Mouse (Mus musculus): ENCODE data around the gene Cdh15.
A peak's percentile ranks its signal among the peaks of the same experiment; 100 is the strongest.

Gene Cdh15

GRCm38 (mm10) chr8:122845662-122846061 lies 2.1 kb upstream of the Cdh15 start:
- no peak for DNase-seq

DNA sequence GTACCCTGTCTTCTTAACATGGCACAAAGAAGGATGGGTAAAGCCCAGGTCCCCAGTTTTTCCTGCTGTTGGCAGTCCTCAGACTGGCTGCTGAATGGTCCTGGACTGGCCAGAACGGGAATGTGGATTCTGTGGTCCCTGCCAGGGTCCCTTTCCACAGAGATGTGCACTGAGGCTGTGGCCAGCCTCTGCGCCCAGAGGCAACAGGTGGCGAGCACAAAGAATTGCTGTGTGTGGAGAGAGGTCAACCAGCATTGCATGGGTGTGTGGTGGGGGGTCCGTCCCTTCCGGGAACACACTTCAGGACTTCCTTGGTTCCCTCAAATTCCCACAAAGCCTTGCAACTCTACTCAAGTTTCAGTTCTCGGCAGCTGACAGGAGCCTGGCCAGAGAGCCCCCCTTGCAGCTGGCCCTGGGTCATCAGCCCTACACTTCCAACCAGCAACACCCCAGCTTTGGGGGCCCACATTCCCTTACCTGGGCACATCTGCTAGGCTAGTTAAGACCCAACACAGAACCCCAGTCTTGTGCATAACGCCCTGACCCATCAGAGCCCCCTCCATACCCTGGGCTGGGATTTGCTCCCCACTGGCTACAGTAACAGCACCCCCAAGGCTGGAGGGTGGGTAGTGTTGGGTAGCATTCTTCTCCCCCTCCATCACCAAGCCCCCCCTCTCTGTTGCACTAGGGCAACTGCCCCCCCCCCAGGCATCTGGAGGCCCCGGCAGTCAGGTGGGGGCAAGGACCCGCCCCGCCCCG lies 1.6 kb downstream of the Cdh15 start:
- no peak for DNase-seq

GRCm38 (mm10) chr8:122850641-122851240 lies 3.0 kb downstream of the Cdh15 start:
- no peak for DNase-seq

GRCm38 (mm10) chr8:122851692-122852545 lies 4.2 kb downstream of the Cdh15 start:
- DNase-seq = no peak

DNA sequence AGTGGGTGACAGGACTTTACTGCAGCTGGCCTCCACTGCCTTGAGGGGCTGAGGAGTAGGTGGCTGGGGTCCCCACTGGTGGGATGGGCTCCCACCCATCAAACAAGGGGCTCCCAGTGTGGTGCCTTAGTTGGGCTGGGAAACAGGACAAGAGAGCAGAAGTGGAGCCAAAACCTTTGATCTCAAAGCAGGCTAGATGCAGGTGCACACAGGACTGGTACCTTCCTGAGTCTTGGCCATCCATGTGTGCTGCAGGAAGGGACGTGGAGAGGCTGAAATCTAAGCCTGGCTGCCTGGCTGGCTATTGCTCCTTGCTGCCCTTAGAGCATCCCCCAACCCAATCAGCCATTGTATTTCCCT lies 4.8 kb downstream of the Cdh15 start:
- DNase-seq = no peak

GRCm38 (mm10) chr8:122853340-122853771 lies 5.6 kb downstream of the Cdh15 start:
- DNase-seq = no peak

DNA sequence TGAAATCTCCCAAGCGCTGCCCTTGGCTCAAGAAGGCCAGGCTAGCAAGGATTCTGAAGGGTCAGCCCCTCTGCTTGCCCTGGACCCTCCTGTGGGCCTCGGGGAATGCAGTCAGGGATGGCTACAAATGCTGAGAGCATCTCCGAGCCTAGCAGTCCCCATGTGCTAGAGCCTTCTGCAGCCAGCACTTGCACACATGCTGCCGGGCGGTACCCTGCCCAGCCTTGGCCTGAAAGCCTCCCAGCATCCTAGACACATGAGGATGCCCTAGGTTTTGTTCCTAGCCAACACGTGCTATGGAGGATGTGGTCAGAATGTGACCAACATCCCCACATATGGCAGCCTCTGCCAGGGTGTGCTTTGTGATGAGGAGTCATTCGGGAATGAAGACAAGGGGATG lies 6.6 kb downstream of the Cdh15 start:
- no peak for DNase-seq

GRCm38 (mm10) chr8:122855123-122855522 lies 7.4 kb downstream of the Cdh15 start:
- DNase-seq = no peak

- no peak for DNase-seq
Observed at GRCm38 (mm10) chr8:122856288-122856687, 8.5 kb downstream of the Cdh15 start.

- no peak for DNase-seq
Observed at GRCm38 (mm10) chr8:122859843-122860242, 12.1 kb downstream of the Cdh15 start.

GRCm38 (mm10) chr8:122864719-122865129 lies 17.0 kb downstream of the Cdh15 start:
- no peak for DNase-seq

- no peak for DNase-seq
Observed at GRCm38 (mm10) chr8:122865441-122865840, 17.7 kb downstream of the Cdh15 start.

DNA sequence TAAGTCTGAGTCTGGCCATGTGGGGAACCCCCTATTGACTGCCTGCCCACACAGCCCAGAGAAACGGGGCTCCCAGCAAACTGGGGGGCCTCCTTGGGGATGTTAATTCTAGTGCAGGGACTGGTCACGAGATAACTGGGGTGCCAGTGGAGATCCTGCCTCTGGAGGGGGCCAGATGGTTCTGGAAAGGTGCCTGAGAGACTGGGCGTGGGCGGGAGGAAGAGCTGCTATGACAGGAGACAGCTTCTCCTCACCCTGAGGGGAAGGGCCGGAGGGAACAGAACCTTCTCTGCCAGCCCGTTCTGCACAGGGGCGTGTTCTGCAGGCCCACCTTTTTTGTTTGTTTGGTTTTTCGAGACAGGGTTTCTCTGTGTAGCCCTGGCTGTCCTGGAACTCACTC lies 18.5 kb downstream of the Cdh15 start:
- no peak for DNase-seq

DNA sequence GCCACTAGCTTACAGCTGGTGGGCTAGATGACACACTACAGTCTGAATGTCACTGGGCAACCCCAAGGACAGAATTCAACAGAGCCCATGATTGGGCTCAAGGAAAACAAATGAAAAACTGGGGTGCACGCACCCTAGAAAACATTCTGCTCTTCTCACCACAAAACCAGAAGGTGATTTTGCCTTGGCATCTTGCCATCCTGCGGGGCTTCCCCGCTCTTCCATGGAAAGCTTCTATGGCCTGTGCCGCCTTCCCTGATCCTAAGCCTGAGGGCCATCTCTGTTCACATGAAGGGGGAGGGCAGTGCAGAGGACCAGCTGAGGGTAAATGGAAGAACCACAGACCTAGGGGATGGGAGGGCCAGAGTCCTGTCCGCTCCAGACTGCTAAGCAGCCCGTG lies 20.2 kb downstream of the Cdh15 start:
- DNase-seq = no peak

DNA sequence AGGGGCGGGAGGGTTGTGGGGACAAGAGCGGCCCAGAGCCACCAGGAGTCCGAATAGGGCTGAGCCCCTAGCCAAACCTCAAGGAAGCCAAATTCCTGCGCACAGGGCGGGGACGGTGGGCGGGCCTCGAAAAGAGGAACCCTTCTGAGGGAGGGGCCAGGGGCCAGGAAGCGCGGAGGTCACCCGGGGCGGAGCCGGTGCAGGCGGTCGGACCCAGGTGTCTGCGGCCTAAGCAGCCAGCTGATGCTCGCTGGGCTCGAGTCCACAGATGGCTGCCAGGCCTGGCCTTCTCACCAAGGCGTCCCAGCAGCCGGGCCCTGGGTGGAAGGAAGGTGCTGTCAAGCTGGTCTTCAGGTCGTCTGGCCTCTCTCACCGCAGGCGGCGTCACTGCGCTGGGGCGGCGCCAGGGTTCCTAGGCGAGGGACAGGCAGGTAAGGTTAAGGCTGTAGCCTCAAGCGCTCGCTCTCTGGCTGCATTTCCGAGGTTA lies 22.7 kb downstream of the Cdh15 start:
- peak; percentile 14 for DNase-seq

- no peak for DNase-seq
Observed at GRCm38 (mm10) chr8:122871663-122872062, 23.9 kb downstream of the Cdh15 start.

GRCm38 (mm10) chr8:122873171-122873570 lies 25.4 kb downstream of the Cdh15 start:
- no peak for DNase-seq

- DNase-seq = no peak
Observed at GRCm38 (mm10) chr8:122875186-122875585, 27.4 kb downstream of the Cdh15 start.

GRCm38 (mm10) chr8:122878231-122878630 lies 30.5 kb downstream of the Cdh15 start:
- DNase-seq = no peak

DNA sequence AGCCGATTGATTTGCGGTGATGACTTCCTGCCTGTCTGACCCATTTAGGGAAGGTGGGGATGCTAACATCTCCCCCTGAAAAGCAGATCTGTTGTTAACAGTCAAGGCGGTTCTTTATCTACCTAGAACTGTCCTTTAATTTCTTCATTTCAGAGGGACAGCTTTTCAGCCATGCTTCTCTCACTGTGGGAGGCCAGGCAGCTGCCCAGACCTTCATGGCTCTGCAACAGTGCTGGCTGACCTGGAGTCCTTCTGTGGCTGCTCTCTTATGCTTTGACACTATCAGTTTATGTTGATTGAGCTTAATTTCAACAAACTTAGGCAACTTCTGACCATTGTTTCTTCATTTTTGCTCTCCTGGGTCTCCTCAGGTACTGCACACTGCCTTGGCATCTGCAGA lies 32.5 kb downstream of the Cdh15 start:
- no peak for DNase-seq

DNA sequence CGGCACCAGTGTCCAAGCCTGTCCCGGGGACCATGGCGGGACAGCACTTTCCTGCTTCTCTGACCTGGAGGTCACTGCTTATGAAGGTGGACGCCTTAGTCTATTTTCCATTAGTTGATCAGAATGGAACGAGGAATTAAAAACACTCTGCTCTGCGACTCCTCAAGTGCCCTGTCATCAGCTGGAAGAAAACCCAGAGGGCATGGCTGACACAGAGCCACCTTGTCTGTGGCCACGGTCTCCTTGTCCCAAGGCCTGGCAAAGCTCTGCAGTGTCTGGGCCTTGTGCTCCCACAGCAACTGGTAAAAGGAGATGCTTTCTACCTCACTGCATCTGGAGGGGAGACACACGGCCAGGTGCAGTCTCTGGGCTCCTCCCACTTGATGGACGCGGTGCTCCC lies 35.9 kb downstream of the Cdh15 start:
- DNase-seq = no peak

DNA sequence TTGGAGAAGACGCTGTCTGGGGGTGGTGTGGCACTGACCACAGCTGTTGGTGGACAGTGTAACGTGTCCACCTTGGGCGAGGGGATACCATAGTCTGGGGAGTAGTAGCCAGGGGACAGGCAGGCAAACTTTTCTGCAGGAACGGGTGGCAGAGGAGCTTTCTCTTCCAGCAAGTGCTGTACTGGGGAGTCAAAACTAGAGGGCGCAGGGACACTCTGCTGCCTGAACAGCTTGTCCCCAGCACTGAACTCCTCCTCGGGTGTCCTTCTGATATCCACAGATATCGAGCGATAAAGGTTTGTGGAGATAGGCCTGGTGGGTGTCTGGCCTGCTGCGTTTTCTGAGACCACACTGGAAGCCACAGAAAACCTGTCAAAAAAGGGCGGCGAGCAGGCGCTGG lies 43.7 kb downstream of the Cdh15 start:
- no peak for DNase-seq

DNA sequence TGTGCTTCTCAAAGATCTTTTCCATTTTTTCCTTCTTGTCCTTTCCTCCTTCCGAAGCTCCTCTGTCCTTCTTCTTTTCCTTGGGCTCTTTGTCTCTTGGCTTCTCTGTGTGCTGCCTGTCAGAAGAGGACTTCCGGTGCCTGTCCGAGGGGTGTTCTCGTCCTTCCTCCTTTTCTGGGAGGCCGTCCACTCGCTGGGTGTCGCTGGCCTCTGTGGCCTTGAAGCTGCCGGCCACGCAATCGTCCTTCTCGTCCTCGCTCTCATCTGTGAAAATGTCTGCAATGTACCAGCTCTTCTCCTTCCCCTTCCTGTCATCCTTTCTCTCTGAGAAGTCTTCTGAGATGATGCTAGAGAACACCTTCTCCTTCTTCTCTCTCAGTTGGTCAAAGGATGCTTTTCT lies 45.7 kb downstream of the Cdh15 start:
- no peak for DNase-seq

DNA sequence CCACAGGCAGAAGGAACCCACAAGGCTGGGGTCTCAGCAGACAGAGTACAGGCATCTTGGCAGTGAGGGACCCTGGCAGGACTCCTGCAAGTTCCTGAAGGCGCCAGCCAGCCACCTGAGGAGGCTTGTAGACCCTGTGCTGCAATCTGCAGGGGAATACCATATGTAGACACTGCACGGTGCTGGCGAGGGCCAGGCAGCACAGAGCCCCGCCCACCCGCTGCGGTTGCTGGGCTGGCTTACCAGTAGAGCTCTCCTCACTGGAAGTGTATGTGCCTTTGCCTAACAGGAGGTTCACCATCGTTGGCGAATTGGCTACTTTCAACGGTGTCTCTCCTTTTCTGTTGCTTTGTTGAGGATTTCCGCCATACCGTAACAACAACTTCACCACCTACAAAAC lies 48.6 kb downstream of the Cdh15 start:
- DNase-seq = no peak

All from kidney, adult 9 months (tissue).